Mouse (Mus musculus) gastrocnemius, postnatal 10 days (tissue): ENCODE measurements around the gene Olfr205. TPM values are rescaled to one million over a fixed set of nuclear protein-coding genes. Genes with fewer than 3 reads are reported as not detected.
"Not testable (repeated sequence)": the region's sequence is repeated elsewhere in the genome, so short reads cannot be mapped to it uniquely, and the experiment has no call there.

ENCODE experiments used
- DNase-seq: peaks from one replicate; pipeline ENCODE4 v3.0.0; 2021; ENCODE audit warnings: mixed read lengths
- long read RNA-seq, 2 experiments: library from polyadenylated mRNA; stranded (forward); transcript quantifications; one replicate each; pipeline ENCODE4 v2.0.0; 2021
- total RNA-seq, 2 experiments: library from RNA; stranded (reverse); gene quantifications; 2 replicates each; pipeline ENCODE4 v1.2.3; 2021

Gene Olfr205
- total RNA-seq, result not detected
- long read RNA-seq, experiment 1, result 0 reads
- long read RNA-seq, experiment 2, result 0 reads

- DNase-seq, result no peak
Measured at GRCm38 (mm10) chr16:59331038-59331437, at the start of gene Olfr205. Gene Olfr205 (minus strand): TSS chr16:59331138.

- DNase-seq, result no peak
Measured at GRCm38 (mm10) chr16:59363893-59364292, 33.0 kb upstream of the Olfr205 start, which contains the start of gene Olfr209. Gene Olfr209 (minus strand): TSS chr16:59363993.

GRCm38 (mm10) chr16:59349146-59349545 is 18.2 kb upstream of the Olfr205 start, which contains the start of gene Olfr206:
Gene Olfr206 (minus strand): TSS chr16:59349246.
- no peak for DNase-seq

- not testable (repeated sequence) for DNase-seq
Measured at GRCm38 (mm10) chr16:59323262-59323661, 7.7 kb downstream of the Olfr205 start.

- no peak for DNase-seq
Measured at GRCm38 (mm10) chr16:59318148-59318547, 12.8 kb downstream of the Olfr205 start, which contains the start of gene Olfr204. Gene Olfr204 (minus strand): TSS chr16:59318248.

- no peak for DNase-seq
Measured at GRCm38 (mm10) chr16:59298581-59298980, 32.4 kb downstream of the Olfr205 start, which contains the start of gene Olfr203. Gene Olfr203 (plus strand): TSS chr16:59298881.

- DNase-seq, result not testable (repeated sequence)
Measured at GRCm38 (mm10) chr16:59287576-59287975, 43.4 kb downstream of the Olfr205 start.

GRCm38 (mm10) chr16:59286693-59287092 is 44.2 kb downstream of the Olfr205 start, which contains the start of gene Olfr202:
Gene Olfr202 (minus strand): TSS chr16:59286793.
- DNase-seq, result no peak

GRCm38 (mm10) chr16:59283476-59283875 is 47.5 kb downstream of the Olfr205 start:
- DNase-seq, result no peak

- no peak for DNase-seq
Measured at GRCm38 (mm10) chr16:59280542-59280941, 50.4 kb downstream of the Olfr205 start.

Other genes with a start within 250 kb of the Olfr205 start
- not detected for gene Olfr191, start 241.3 kb downstream of the Olfr205 start, total RNA-seq
- not detected for gene Olfr193, start 219.3 kb downstream of the Olfr205 start, total RNA-seq
- gene Olfr194, start 210.1 kb downstream of the Olfr205 start, total RNA-seq, result not detected
- gene Olfr195, start 184.1 kb downstream of the Olfr205 start, total RNA-seq, result not detected
- gene Olfr196, start 160.7 kb downstream of the Olfr205 start, total RNA-seq, result not detected
- gene Olfr198, start 127.6 kb downstream of the Olfr205 start, total RNA-seq, result not detected
- not detected for gene Olfr199, start 111.4 kb downstream of the Olfr205 start, total RNA-seq
- gene Olfr201, start 58.5 kb downstream of the Olfr205 start, total RNA-seq, result not detected
- not detected for gene Olfr202, start 44.3 kb downstream of the Olfr205 start, total RNA-seq
- gene Olfr203, start 32.3 kb downstream of the Olfr205 start, total RNA-seq, result not detected
- not detected for gene Olfr204, start 12.9 kb downstream of the Olfr205 start, total RNA-seq
- gene Olfr206, start 18.1 kb upstream of the Olfr205 start, total RNA-seq, result not detected
- not detected for gene Olfr209, start 32.9 kb upstream of the Olfr205 start, total RNA-seq
- not detected for gene Gabrr3, start 76.2 kb upstream of the Olfr205 start, total RNA-seq
- gene Riox2, start 140.6 kb upstream of the Olfr205 start, total RNA-seq, result 10 to 100 TPM; 11.5 to 13.4 TPM